Mouse (Mus musculus) limb, embryonic 15.5 days (tissue): Measurements from ENCODE around the gene Dram1. TPM values are rescaled to one million over a fixed set of nuclear protein-coding genes. Genes with fewer than 3 reads are reported as not detected.
A peak's percentile ranks its signal among the peaks of the same experiment; 100 is the strongest.

Experiments
- ATAC-seq: fragments of 200-750 bp; cut with Nextera tagmentation; 2 replicates; pipeline ENCODE4 v1.8.0; 2017; ENCODE audit warnings: low read depth, moderate TSS enrichment; ENCODE audit not compliant: insufficient number of reproducible peaks, low FRiP score, low TSS enrichment
- H3K27ac ChIP-seq: fragments of 300-500 bp; sonication (generic); 2 replicates; pipeline ENCODE4 v1.5.1; 2015; ENCODE audit warnings: moderate library complexity, mild to moderate bottlenecking, inconsistent platforms
- H3K27me3 ChIP-seq: fragments of 300-500 bp; sonication (generic); 2 replicates; pipeline ENCODE4 v1.6.1; 2015; ENCODE audit warnings: inconsistent platforms
- H3K36me3 ChIP-seq: fragments of 300-500 bp; sonication (generic); 2 replicates; pipeline ENCODE4 v1.6.1; 2015; ENCODE audit warnings: inconsistent platforms
- H3K4me1 ChIP-seq: fragments of 300-500 bp; sonication (generic); 2 replicates; pipeline ENCODE4 v1.6.1; 2015; ENCODE audit warnings: inconsistent platforms
- H3K4me2 ChIP-seq: fragments of 300-500 bp; sonication (generic); 2 replicates; pipeline ENCODE4 v1.6.1; 2015; ENCODE audit warnings: mild to moderate bottlenecking, inconsistent platforms
- H3K4me3 ChIP-seq: fragments of 300-500 bp; sonication (generic); 2 replicates; pipeline ENCODE4 v1.5.1; 2015; ENCODE audit warnings: mild to moderate bottlenecking, inconsistent platforms
- H3K9ac ChIP-seq: fragments of 300-500 bp; sonication (generic); 2 replicates; pipeline ENCODE4 v1.6.1; 2015; ENCODE audit warnings: inconsistent platforms
- H3K9me3 ChIP-seq: fragments of 300-500 bp; sonication (generic); 2 replicates; pipeline ENCODE4 v1.6.1; 2016; ENCODE audit warnings: inconsistent platforms
- WGBS: fragments of 180-500 bp; shearing (Covaris S2); methylation state at CpG from one replicate; pipeline ENCODE4 v1.1.7; 2015; 5-methylcytosine and 5-hydroxymethylcytosine counted together
- polyA plus RNA-seq: library from polyadenylated mRNA; unstranded; fragments of >200 nt; fragmentation: Nextera tagmentation; extraction: Ambion mirVana; gene quantifications from 2 replicates; pipeline ENCODE4 v1.2.1, GENCODE M21; 2015

Gene Dram1
- polyA plus RNA-seq, 1 experiment from 2014 or later: 1.5 TPM

GRCm38 (mm10) chr10:88340660-88341059 is 38.2 kb downstream of the Dram1 start:
- H3K4me2 ChIP-seq: no peak overlapping the region
- H3K9me3 ChIP-seq: no peaks in the 10 kb centered on the region
- no peaks in the 10 kb centered on the region for H3K27me3 ChIP-seq
- no peaks in the 10 kb centered on the region for H3K4me1 ChIP-seq
- no peaks in the 10 kb centered on the region for H3K36me3 ChIP-seq
- ATAC-seq: no peak
- no peak overlapping the region for H3K9ac ChIP-seq
- 91% methylated on average over 9 of the region's 9 CpGs for WGBS
- no peak overlapping the region for H3K27ac ChIP-seq
- no peak overlapping the region for H3K4me3 ChIP-seq

- Histone ChIP-seq H3K9me3 (no peaks in the 10 kb centered on the region), H3K4me3 (no peak overlapping the region), H3K4me1 (no peaks in the 10 kb centered on the region), H3K36me3 (no peaks in the 10 kb centered on the region), H3K4me2 (no peak overlapping the region), H3K27ac (no peak overlapping the region), H3K27me3 (no peaks in the 10 kb centered on the region), H3K9ac (no peak overlapping the region)
- WGBS: 22% methylated on average over 5 of the region's 5 CpGs
- no peak for ATAC-seq
These were observed 48.2 kb downstream of the Dram1 start for GRCm38 (mm10) chr10:88330695-88331094.

GRCm38 (mm10) chr10:88328056-88328450 is 50.8 kb downstream of the Dram1 start:
- Histone ChIP-seq H3K27me3 (no peaks in the 10 kb centered on the region), H3K27ac (no peak overlapping the region), H3K4me3 (no peak overlapping the region), H3K36me3 (no peaks in the 10 kb centered on the region), H3K4me2 (no peak overlapping the region), H3K4me1 (no peaks in the 10 kb centered on the region), H3K9me3 (no peaks in the 10 kb centered on the region), H3K9ac (no peak overlapping the region)
- 65% methylated on average over 4 of the region's 4 CpGs for WGBS
- ATAC-seq: no peak

- Histone ChIP-seq H3K27ac (no peak overlapping the region), H3K4me1 (no peaks in the 10 kb centered on the region), H3K4me3 (no peak overlapping the region), H3K9me3 (no peaks in the 10 kb centered on the region), H3K9ac (no peak overlapping the region), H3K36me3 (no peaks in the 10 kb centered on the region), H3K4me2 (0 out of 2 replicates have a peak overlapping the region, but pooled peaks have one; percentile 24), H3K27me3 (no peaks in the 10 kb centered on the region)
- peak; percentile 58; the same call in 1 of the 2 replicates for ATAC-seq
- WGBS: 44% methylated on average over 11 of the region's 11 CpGs
These were observed 51.5 kb downstream of the Dram1 start for GRCm38 (mm10) chr10:88327160-88328055.

GRCm38 (mm10) chr10:88321739-88322138 is 57.1 kb downstream of the Dram1 start:
- no peak overlapping the region for H3K4me2 ChIP-seq

GRCm38 (mm10) chr10:88320714-88321416 is 58.0 kb downstream of the Dram1 start:
- WGBS: 69% methylated on average over 12 of the region's 12 CpGs

More at GRCm38 (mm10) chr10:88321739-88322138, 57.1 kb downstream of the Dram1 start:
- H3K27ac ChIP-seq: no peak overlapping the region
- no peak overlapping the region for H3K4me3 ChIP-seq
- no peaks in the 10 kb centered on the region for H3K4me1 ChIP-seq
- no peak for ATAC-seq
- 0 out of 2 replicates have a peak, but pooled peaks cover 6% of the 10 kb centered on the region for H3K27me3 ChIP-seq
- H3K9me3 ChIP-seq: no peaks in the 10 kb centered on the region
- 86% methylated on average over 5 of the region's 5 CpGs for WGBS
- H3K36me3 ChIP-seq: no peaks in the 10 kb centered on the region
- H3K9ac ChIP-seq: no peak overlapping the region

GRCm38 (mm10) chr10:88318179-88318578 is 60.7 kb downstream of the Dram1 start:
- H3K4me2 ChIP-seq: no peak overlapping the region
- no peaks in the 10 kb centered on the region for H3K36me3 ChIP-seq
- ATAC-seq: no peak
- no peak overlapping the region for H3K9ac ChIP-seq
- no peak overlapping the region for H3K27ac ChIP-seq
- no peaks in the 10 kb centered on the region for H3K4me1 ChIP-seq
- WGBS: 79% methylated on average over 4 of the region's 4 CpGs
- 0 out of 2 replicates have a peak, but pooled peaks cover 6% of the 10 kb centered on the region for H3K27me3 ChIP-seq
- H3K4me3 ChIP-seq: no peak overlapping the region
- H3K9me3 ChIP-seq: no peaks in the 10 kb centered on the region

More at GRCm38 (mm10) chr10:88320714-88321416, 58.0 kb downstream of the Dram1 start:
- Histone ChIP-seq H3K9ac (no peak overlapping the region), H3K27ac (no peak overlapping the region), H3K9me3 (no peaks in the 10 kb centered on the region), H3K4me3 (no peak overlapping the region), H3K36me3 (no peaks in the 10 kb centered on the region), H3K4me1 (no peaks in the 10 kb centered on the region), H3K27me3 (0 out of 2 replicates have a peak, but pooled peaks cover 6% of the 10 kb centered on the region), H3K4me2 (no peak overlapping the region)
- 0 out of 2 replicates have a peak, but pooled peaks have one; percentile 44 for ATAC-seq

- Histone ChIP-seq H3K4me2 (no peak overlapping the region), H3K27me3 (0 out of 2 replicates have a peak, but pooled peaks cover 6% of the 10 kb centered on the region), H3K9ac (no peak overlapping the region), H3K27ac (no peak overlapping the region), H3K9me3 (no peaks in the 10 kb centered on the region), H3K36me3 (no peaks in the 10 kb centered on the region), H3K4me3 (no peak overlapping the region), H3K4me1 (no peaks in the 10 kb centered on the region)
- no peak for ATAC-seq
- 81% methylated on average over 5 of the region's 5 CpGs for whole genome bisulfite sequencing
These were observed 61.7 kb downstream of the Dram1 start for GRCm38 (mm10) chr10:88317151-88317550.

- Histone ChIP-seq H3K9me3 (no peaks in the 10 kb centered on the region), H3K36me3 (no peaks in the 10 kb centered on the region), H3K27me3 (0 out of 2 replicates have a peak, but pooled peaks cover 3% of the 10 kb centered on the region), H3K4me1 (0 out of 2 replicates have a peak, but pooled peaks cover 4% of the 10 kb centered on the region), H3K4me3 (no peak overlapping the region), H3K9ac (no peak overlapping the region), H3K27ac (no peak overlapping the region), H3K4me2 (no peak overlapping the region)
- no peak for ATAC-seq
- 62% methylated on average over 5 of the region's 5 CpGs for WGBS
These were observed 64.0 kb downstream of the Dram1 start for GRCm38 (mm10) chr10:88314841-88315240.

GRCm38 (mm10) chr10:88309851-88310250 is 69.0 kb downstream of the Dram1 start:
- Histone ChIP-seq H3K27ac (no peak overlapping the region), H3K9me3 (no peaks in the 10 kb centered on the region), H3K4me3 (no peak overlapping the region), H3K27me3 (no peaks in the 10 kb centered on the region), H3K4me2 (no peak overlapping the region), H3K4me1 (0 out of 2 replicates have a peak, but pooled peaks cover 5% of the 10 kb centered on the region), H3K36me3 (no peaks in the 10 kb centered on the region), H3K9ac (no peak overlapping the region)
- 39% methylated on average over 10 of the region's 10 CpGs for WGBS
- ATAC-seq: no peak

- Histone ChIP-seq H3K4me2 (no peak overlapping the region), H3K27me3 (no peaks in the 10 kb centered on the region), H3K9me3 (no peaks in the 10 kb centered on the region), H3K36me3 (no peaks in the 10 kb centered on the region), H3K9ac (no peak overlapping the region), H3K27ac (no peak overlapping the region), H3K4me3 (no peak overlapping the region), H3K4me1 (peaks cover 12% of the 10 kb centered on the region; the same call in 1 of the 2 replicates)
- 97% methylated on average over 3 of the region's 3 CpGs for WGBS
- ATAC-seq: no peak
These were observed 72.6 kb downstream of the Dram1 start for GRCm38 (mm10) chr10:88306235-88306634.

- Histone ChIP-seq H3K9me3 (no peaks in the 10 kb centered on the region), H3K4me1 (peaks cover 8% of the 10 kb centered on the region; the same call in 1 of the 2 replicates), H3K36me3 (no peaks in the 10 kb centered on the region), H3K27ac (no peak overlapping the region), H3K9ac (no peak overlapping the region), H3K4me2 (no peak overlapping the region), H3K4me3 (no peak overlapping the region), H3K27me3 (no peaks in the 10 kb centered on the region)
- WGBS: 5% methylated on average over 4 of the region's 4 CpGs
- no peak for ATAC-seq
These were observed 74.6 kb downstream of the Dram1 start for GRCm38 (mm10) chr10:88304302-88304701.
